Mouse (Mus musculus) 3134 (cell line): Measurements from ENCODE around the gene Hnrnpab.

Experiments
- DNase-seq: peaks from one replicate; pipeline ENCODE4 v3.0.0-alpha.2; 2011; ENCODE audit warnings: low spot score; ENCODE audit not compliant: insufficient read length; ENCODE audit errors: extremely low read depth

Hnrnpab gene

DNA sequence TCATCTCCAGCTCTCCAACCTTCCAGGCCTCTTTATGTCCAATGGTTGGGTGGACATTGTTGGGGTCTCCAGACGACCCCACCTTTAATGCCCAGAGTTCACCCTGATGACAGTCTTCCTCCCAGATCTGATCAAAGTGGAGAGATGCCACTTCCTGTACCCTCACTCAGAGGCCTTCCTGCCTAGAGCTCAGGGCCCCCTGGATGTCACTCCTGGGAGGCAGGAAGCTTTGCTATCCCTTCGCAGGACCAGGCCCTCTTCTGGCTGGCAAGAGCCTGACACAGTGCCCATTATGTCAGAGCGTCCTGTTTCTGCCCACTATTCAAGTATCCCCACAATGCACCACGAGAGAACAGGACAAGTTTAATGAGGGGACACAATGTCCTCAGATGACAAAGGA is 27.6 kb downstream of the Hnrnpab start:
- no peak for DNase-seq

GRCm38 (mm10) chr11:51577587-51577986 is 29.1 kb downstream of the Hnrnpab start:
- no peak for DNase-seq

GRCm38 (mm10) chr11:51576454-51576853 is 30.2 kb downstream of the Hnrnpab start:
- DNase-seq, result no peak

DNA sequence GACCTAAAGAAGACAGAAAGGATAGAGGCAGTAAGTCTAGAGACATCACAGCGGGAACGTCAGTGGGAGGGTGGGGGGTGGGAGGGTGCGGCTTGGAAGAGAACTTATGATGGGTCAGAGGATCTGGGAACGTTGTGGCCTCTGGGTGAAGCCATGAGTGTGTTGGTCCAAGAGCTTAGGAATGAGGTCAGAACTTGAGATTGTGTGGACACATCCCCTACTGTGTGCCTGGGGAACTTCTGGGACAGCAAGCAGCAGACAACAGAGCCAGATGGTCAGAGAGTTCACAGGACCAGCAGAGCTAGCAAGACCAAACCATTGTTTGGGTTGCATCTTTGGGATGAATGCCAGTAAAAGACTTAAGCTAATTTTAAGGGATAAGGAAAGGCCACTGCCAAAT is 37.8 kb downstream of the Hnrnpab start:
- DNase-seq, result no peak

DNA sequence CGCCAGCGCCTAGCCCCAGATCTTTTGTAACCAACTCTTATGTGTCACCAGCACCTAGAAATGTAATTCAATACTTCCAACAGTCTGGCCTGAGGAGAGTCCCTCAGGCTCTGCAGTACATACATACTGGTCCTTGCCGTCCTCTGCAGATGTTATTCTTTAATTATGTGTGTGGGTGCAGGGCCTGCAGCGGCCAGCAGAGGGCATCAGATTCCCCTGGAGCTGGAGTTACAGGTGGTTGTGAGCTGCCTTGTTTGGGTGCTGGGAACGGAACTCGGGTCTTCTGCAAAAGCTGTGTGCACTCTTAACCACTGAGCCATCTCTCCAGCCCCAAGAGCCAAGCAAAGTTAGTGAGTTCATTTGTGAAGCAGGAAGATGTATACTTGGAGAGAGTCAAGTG is 40.7 kb downstream of the Hnrnpab start:
- no peak for DNase-seq

- DNase-seq, result no peak
Measured at GRCm38 (mm10) chr11:51565062-51565461, 41.6 kb downstream of the Hnrnpab start.

DNA sequence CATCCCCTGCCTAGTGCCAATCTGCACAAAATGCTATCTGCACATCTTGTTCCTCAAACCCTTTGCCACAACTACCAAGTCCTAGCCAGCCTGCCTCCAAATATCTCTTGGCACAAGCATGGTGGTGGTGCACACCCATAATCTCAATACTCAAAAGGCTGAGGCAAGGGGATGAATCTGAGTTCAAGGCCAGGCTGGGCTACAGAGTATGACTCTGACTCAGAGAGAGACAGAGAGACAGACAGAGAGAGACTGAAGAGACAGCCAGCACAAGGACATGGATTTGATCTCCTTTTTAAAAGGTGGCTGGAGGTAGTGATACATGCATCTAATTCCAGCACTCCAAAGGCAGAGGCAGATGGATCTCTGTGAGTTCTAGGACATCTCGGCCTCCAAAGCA is 43.4 kb downstream of the Hnrnpab start:
- no peak for DNase-seq

DNA sequence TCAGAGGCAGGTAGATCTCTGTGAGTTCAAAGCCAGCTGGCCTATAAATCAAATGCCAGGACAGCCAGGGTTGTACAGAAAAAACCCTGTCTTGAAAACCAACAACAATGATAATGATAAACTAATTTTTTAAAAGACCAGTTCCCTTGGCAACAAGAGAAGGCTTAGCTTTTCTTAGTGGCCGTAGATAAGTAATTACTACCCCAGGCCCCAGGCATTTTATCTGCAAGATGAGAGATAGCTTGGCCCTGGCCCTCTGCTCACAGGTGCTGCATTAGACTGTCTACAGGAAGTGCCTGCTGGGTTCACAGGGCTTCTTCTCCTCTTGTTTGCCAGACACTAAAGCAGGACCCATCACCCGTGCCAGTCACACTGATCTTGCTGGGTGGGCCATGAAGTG is 51.6 kb downstream of the Hnrnpab start:
- no peak for DNase-seq

DNA sequence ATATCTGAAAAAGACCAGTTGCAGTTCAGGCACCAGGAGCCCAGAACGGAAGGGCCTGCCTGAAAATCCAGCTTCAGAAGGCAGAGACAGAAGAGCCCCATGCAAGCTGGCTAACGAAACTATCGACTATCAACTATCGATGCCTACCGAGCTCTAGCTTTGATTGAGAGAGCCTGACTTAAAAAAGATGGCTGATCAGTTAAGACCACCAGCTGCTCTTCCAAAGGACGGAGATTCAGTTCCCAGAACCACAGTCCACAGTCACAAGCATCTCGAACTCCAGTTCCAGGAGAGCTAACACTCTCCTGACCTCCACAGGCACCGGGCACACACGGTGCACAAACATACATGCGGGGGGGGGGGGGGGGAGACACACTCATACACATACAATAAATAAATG is 52.1 kb downstream of the Hnrnpab start:
- DNase-seq, result no peak

GRCm38 (mm10) chr11:51552091-51552490 is 54.6 kb downstream of the Hnrnpab start:
- no peak for DNase-seq

DNA sequence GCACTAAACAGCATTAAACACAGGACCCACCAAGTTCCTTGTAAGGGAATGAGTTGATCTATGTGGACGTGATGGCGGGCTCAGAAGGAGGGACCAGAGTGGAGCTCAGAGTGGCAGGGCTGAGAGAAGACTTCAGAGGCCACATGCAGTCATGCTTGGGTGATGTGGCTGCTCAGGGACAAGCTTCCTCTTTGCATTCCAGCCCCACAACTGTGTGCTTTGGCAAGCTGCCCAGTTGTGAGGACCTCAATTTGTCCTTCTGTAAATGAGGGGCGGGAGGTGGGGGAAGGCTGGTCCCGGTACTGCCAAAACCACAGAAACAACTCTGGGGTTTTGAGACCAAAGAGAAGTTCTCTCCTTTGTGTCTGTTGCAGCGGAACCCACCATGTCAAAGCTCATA is 55.4 kb downstream of the Hnrnpab start:
- DNase-seq, result no peak
